ENCODE assay signal across 8 mouse cellular contexts in the genomic region with DNA sequence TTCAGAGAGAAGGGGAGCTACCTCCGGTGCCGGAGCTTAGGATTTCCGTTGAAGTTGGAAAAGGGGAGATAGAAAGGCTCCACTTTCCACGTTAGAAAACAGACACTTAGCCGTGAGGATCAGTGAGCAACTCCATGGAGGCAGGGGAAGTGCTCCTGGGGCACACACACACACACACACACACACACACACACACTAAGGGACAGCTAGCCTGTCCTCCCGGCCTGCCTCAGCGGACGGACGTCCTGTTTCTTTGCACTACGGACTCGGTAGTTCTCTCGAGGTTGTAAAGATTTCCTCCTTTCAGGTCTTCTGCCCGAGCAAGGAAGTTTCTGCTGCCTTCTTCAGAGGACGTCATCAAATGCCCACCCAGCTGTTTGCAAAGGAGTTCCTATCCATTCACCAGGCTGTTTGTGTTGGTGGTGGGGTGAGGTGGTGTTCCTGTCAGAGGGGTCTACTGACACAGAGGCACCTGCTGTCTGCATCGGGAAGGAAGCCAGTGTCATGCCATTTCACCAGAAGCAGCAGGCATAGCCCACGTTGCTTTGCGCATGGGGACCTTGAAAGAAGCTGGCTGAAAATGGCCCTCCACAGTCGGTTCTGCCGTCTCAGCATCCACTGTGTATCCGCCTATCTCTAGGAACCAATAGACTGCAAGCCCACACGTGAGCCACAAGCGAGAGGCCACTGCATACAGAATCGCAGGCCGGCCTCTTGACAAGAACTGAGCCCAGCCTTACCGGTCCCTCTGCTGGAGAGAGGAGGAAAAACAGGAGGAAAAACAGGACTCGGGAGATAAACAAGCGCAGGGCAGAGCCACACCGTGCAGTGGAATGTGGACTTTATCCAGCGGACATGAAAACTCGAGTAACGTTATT. TPM values are rescaled to one million over a fixed set of nuclear protein-coding genes. Genes with fewer than 3 reads are reported as not detected.
DNase-seq lines count a peak whose midpoint lies in the region; ATAC-seq lines count a peak whose summit lies in the region.

No protein-coding gene starts in this region.

- intact Hi-C loops in gastrocnemius, postnatal 14 days (cut with DNase I; ENCODE audit: low total_unique reads) = loop anchor here (10.0 kb wide), 1 partner anchor 343 kb away; no protein-coding TSS in a partner anchor
- intact Hi-C loops in left cerebral cortex, postnatal 10 days (cut with DNase I) = loop anchor here (5.0 to 10.0 kb wide), 2 partner anchors 40 to 343 kb away; no protein-coding TSS in a partner anchor

- DNase-seq in adrenal gland, adult 2 months = peak; percentile 89
- peak; percentile 92 for DNase-seq in embryo, embryonic 10.5 days (ENCODE audit: low spot score)
- peak; percentile 79 for DNase-seq in gastrocnemius, postnatal 14 days
- peak; percentile 82 to 90 for DNase-seq in left cerebral cortex, postnatal 10 days (ENCODE audit: extremely low spot score in 1 of 2, low spot score in 2 of 2)
- peak; percentile 67 for DNase-seq in right cerebral cortex, postnatal 25 days
- peak; percentile 92 for DNase-seq in yolk sac, embryonic 10.5 days (ENCODE audit: low spot score)

- ATAC-seq in inflammation-experienced regulatory T-cells, adult 6 months = peak; percentile 82
- peak; percentile 89 for ATAC-seq in megakaryocyte progenitor cell, adult 5-6 weeks (replicated peaks; ENCODE audit: poor library complexity)

RNA-seq across cellular contexts. Expression of gene Marc2, which starts 5.7 kb away (rescaled TPM):
- total RNA-seq in adrenal gland, adult 2 months (2021) = 100 to 1,000 TPM; 288 to 409 TPM
- polyA plus RNA-seq in adrenal gland, adult 2 months (2012; rRNA removed) = 117 and 164 TPM in 2 replicates
- 100 to 1,000 TPM; 136 to 145 TPM for total RNA-seq in gastrocnemius, postnatal 14 days (2021)
- polyA plus RNA-seq in inflammation-experienced regulatory T-cells, adult 6 months (2017; shearing (Covaris generic)) = 10 to 100 TPM; 22.0 to 38.0 (median 29.2) TPM
- 10 to 100 TPM; 96.8 to 98.6 TPM for total RNA-seq in left cerebral cortex, postnatal 10 days (2021)
- total RNA-seq in megakaryocyte progenitor cell, adult 5-6 weeks (2015) = 217 and 227 TPM in 2 replicates
- total RNA-seq in megakaryocyte progenitor cell, adult 5-6 weeks (2017) = 65.4 and 72.7 TPM in 2 replicates

RNA-seq across cellular contexts. Expression of gene C130074G19Rik, which starts 31.0 kb away (rescaled TPM):
- 10 to 100 TPM; 26.9 to 43.6 TPM for total RNA-seq in adrenal gland, adult 2 months (2021)
- polyA plus RNA-seq in adrenal gland, adult 2 months (2012; rRNA removed) = 8.9 and 9.8 TPM in 2 replicates
- 10 to 100 TPM; 25.9 to 31.8 TPM for total RNA-seq in gastrocnemius, postnatal 14 days (2021)
- not detected for polyA plus RNA-seq in inflammation-experienced regulatory T-cells, adult 6 months (2017; shearing (Covaris generic))
- total RNA-seq in left cerebral cortex, postnatal 10 days (2021) = 10 to 100 TPM; 13.3 to 15.0 TPM
- total RNA-seq in megakaryocyte progenitor cell, adult 5-6 weeks (2015) = not detected in 2 replicates
- total RNA-seq in megakaryocyte progenitor cell, adult 5-6 weeks (2017) = not detected in 2 replicates

RNA-seq across cellular contexts. Expression of gene Marc1, which starts 40.9 kb away (rescaled TPM):
- total RNA-seq in adrenal gland, adult 2 months (2021) = 1 to 10 TPM in 1 of 2 experiments, under 1 TPM in 1; 0.83 to 4.4 TPM
- polyA plus RNA-seq in adrenal gland, adult 2 months (2012; rRNA removed) = 5.0 and 7.5 TPM in 2 replicates
- under 1 TPM in 1 of 2 experiments, not detected in 1; 0.13 TPM for total RNA-seq in gastrocnemius, postnatal 14 days (2021)
- not detected for polyA plus RNA-seq in inflammation-experienced regulatory T-cells, adult 6 months (2017; shearing (Covaris generic))
- total RNA-seq in left cerebral cortex, postnatal 10 days (2021) = not detected
- total RNA-seq in megakaryocyte progenitor cell, adult 5-6 weeks (2015) = 0.49 and 0.67 TPM in 2 replicates
- total RNA-seq in megakaryocyte progenitor cell, adult 5-6 weeks (2017) = 0.33 TPM in 1 of 2 replicates, not detected in the other

Comparison
In these comparisons a context has a peak if more than half of its experiments do, and no peak if none do; other contexts are left out.
1. Peak in every context shown above with its lines: DNase-seq and ATAC-seq.
2. RNA of gene C130074G19Rik, which starts 31.0 kb away (total RNA-seq): 26.9 to 43.6 TPM in adrenal gland, adult 2 months, 25.9 to 31.8 TPM in gastrocnemius, postnatal 14 days and 13.3 to 15.0 TPM in left cerebral cortex, postnatal 10 days; not detected in megakaryocyte progenitor cell, adult 5-6 weeks; every median in the first group is over 10 times any median in the second.